Comparison of ENCODE assay signal across 12 mouse cellular contexts in the genomic region with DNA sequence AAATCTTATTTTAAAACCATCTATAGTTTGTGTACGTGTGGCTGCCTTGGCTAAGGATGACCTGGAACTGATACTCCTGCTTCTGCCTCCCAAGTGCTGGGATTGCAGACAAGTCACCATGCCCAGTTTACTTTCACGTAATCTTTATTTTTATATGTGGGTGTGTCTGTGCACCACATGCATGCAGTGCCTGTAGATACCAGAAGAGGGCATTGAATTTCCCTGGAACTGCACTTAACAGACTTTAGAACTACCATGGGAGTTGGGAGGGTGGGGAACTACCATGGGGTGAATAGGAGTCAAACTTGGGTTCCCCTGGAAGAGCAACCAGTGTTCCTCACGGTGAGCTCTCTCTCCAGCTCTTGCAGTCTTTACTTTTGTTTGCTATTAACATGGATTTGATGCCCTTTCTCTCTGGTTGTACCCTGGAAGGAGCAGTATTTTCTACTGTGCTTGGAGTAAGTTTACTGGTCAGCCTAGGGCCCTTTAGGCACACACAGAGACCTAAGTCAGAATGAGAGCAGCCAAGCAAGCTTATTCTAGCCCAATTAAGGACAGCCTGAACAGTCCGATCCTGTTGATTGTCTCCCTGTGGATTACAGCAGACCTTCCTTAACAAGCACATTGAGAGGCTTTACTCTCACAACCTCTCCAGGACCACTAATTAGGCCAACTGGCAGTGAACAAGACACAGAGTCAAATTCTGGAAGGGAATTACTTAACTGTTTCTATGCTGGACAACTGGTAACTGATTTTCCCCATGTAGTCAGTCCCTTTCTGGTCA.
DNase-seq lines count a peak whose midpoint lies in the region; ATAC-seq and TF ChIP-seq lines count a peak whose summit lies in the region.
"Had no signal": no experiment of that assay in that cellular context is flagged by ENCODE, and none has a peak within 500 bp of the region (broad histone marks: within the 10 kb centered on the region; RNA-seq: fewer than 3 reads in every experiment).

No protein-coding gene starts in this region.

- TF ChIP-seq POLR2A in kidney, adult 2 months (IDR thresholded peaks at IDR 0.05; ENCODE audit: low read depth, low read length): no peak

- H3K4me3 ChIP-seq in layer of hippocampus, adult 2 months: no peak overlapping the region
- H3K4me3 ChIP-seq in forebrain, postnatal 0 days (ENCODE audit: low read depth, low read length): no peak overlapping the region
- no peak overlapping the region for H3K4me3 ChIP-seq in kidney, adult 2 months (ENCODE audit: insufficient read depth, low read depth, low read length)
- H3K4me3 ChIP-seq: left cerebral cortex, adult 2 months had no signal

- no peaks in the 10 kb centered on the region for H3K4me1 ChIP-seq in forebrain, postnatal 0 days (ENCODE audit: insufficient read depth)
- H3K4me1 ChIP-seq in kidney, adult 2 months (ENCODE audit: control insufficient read depth, insufficient read depth, low read length): no peaks in the 10 kb centered on the region

- peak; percentile 6 for DNase-seq in cerebellum, postnatal 14 days
- no peak for DNase-seq in cerebellum, adult 11-12 months
- peak in 1 of 2 experiments; percentile 31 for DNase-seq in layer of hippocampus, adult 2 months (ENCODE audit: low spot score in 2 of 2)
- DNase-seq in layer of hippocampus, adult 9-10 months (ENCODE audit: low spot score): no peak
- DNase-seq in ES-CJ7 (ENCODE audit: low read depth, low spot score): peak; percentile 61
- DNase-seq in forebrain, postnatal 0 days: no peak
- DNase-seq in kidney, adult 2 months: no peak
- DNase-seq in cerebellum, adult 8-10 months: no peak
- DNase-seq: adrenal gland, postnatal 25 days; heart, postnatal 36 days; kidney, adult 8-10 months had no signal

- peak; percentile 53 for TF ChIP-seq CTCF in layer of hippocampus, adult 2 months (conservative IDR thresholded peaks at IDR 0.05)
- TF ChIP-seq CTCF in forebrain, postnatal 0 days (IDR thresholded peaks at IDR 0.05; ENCODE audit: low read depth): peak; percentile 22; the same call in 1 of the 2 replicates
- TF ChIP-seq CTCF in kidney, adult 2 months (conservative IDR thresholded peaks at IDR 0.05; ENCODE audit: insufficient read depth, insufficient read length, low read depth, low read length): no peak

- no peaks in the 10 kb centered on the region for H3K9me3 ChIP-seq in forebrain, postnatal 0 days (ENCODE audit: low read length)

- WGBS in forebrain, postnatal 0 days: 58% methylated on average over 4 of the region's 4 CpGs
- WGBS in kidney, adult 2 months: 98% methylated on average over 4 of the region's 4 CpGs

- H3K9ac ChIP-seq in forebrain, postnatal 0 days: no peak overlapping the region

- H3K36me3 ChIP-seq in forebrain, postnatal 0 days (ENCODE audit: insufficient read depth): peaks cover 27% of the 10 kb centered on the region
- H3K36me3 ChIP-seq in kidney, adult 2 months (ENCODE audit: control insufficient read depth, insufficient read depth, low read length): peaks cover 8% of the 10 kb centered on the region

- H3K27me3 ChIP-seq in forebrain, postnatal 0 days (ENCODE audit: insufficient read depth, low read length): no peaks in the 10 kb centered on the region
- no peaks in the 10 kb centered on the region for H3K27me3 ChIP-seq in kidney, adult 2 months (replicated peaks; ENCODE audit: control insufficient read depth, insufficient read depth, low read length)

- no peak overlapping the region for H3K4me2 ChIP-seq in forebrain, postnatal 0 days (ENCODE audit: low read depth)

- peak overlapping the region; percentile 49; the same call in 1 of the 2 replicates for H3K27ac ChIP-seq in layer of hippocampus, adult 2 months
- H3K27ac ChIP-seq in forebrain, postnatal 0 days (ENCODE audit: low read depth, low read length): no peak overlapping the region
- H3K27ac ChIP-seq in kidney, adult 2 months (ENCODE audit: insufficient read depth, low read depth, low read length): no peak overlapping the region
- H3K27ac ChIP-seq: left cerebral cortex, adult 2 months had no signal

- ATAC-seq in forebrain, postnatal 0 days: 0 out of 2 replicates have a peak, but pooled peaks have one; percentile 38

Comparison
In these comparisons a context has a peak if more than half of its experiments do, and no peak if none do; other contexts are left out.
1. DNase-seq: peak in cerebellum, postnatal 14 days (2 of 2) and ES-CJ7 (single experiment); none in cerebellum, adult 11-12 months (single experiment), layer of hippocampus, adult 9-10 months (single experiment), forebrain, postnatal 0 days (single experiment), kidney, adult 2 months (single experiment) and cerebellum, adult 8-10 months (single experiment).